Mouse (Mus musculus) forebrain, postnatal 0 days (tissue): Measurements from ENCODE around the gene Prnp. TPM values are rescaled to one million over a fixed set of nuclear protein-coding genes. Genes with fewer than 3 reads are reported as not detected.

Experiments
- ATAC-seq: fragments of 200-750 bp; cut with Nextera tagmentation; 2 replicates; pipeline ENCODE4 v1.8.0; 2017; ENCODE audit warnings: mild to moderate bottlenecking, moderate library complexity
- DNase-seq: peaks from one replicate; pipeline ENCODE4 v3.0.0-alpha.2; 2015
- H3K27ac ChIP-seq: fragments of 300-500 bp; sonication (generic); 2 replicates; pipeline ENCODE4 v1.5.1; 2014; ENCODE audit warnings: low read depth, mild to moderate bottlenecking, antibody characterized with exemption, low read length, moderate library complexity, mixed read lengths
- H3K27me3 ChIP-seq: fragments of 300-500 bp; sonication (generic); 2 replicates; pipeline ENCODE4 v1.6.1; 2014; ENCODE audit warnings: mild to moderate bottlenecking, low read length, mixed read lengths; ENCODE audit not compliant: insufficient read depth
- H3K36me3 ChIP-seq: fragments of 300-500 bp; sonication (generic); 2 replicates; pipeline ENCODE4 v1.6.1; 2014; ENCODE audit warnings: mild to moderate bottlenecking, moderate library complexity; ENCODE audit not compliant: insufficient read depth
- H3K4me1 ChIP-seq: fragments of 300-500 bp; sonication (generic); 2 replicates; pipeline ENCODE4 v1.6.1; 2014; ENCODE audit warnings: antibody characterized with exemption; ENCODE audit not compliant: insufficient read depth
- H3K4me2 ChIP-seq: fragments of 300-500 bp; sonication (generic); 2 replicates; pipeline ENCODE4 v1.6.1; 2014; ENCODE audit warnings: low read depth, mild to moderate bottlenecking, moderate library complexity
- H3K4me3 ChIP-seq: fragments of 300-500 bp; sonication (generic); 2 replicates; pipeline ENCODE4 v1.5.1; 2014; ENCODE audit warnings: low read depth, low read length, mixed read lengths
- H3K9ac ChIP-seq: fragments of 300-500 bp; sonication (generic); 2 replicates; pipeline ENCODE4 v1.6.1; 2014; ENCODE audit warnings: mild to moderate bottlenecking
- H3K9me3 ChIP-seq: fragments of 300-500 bp; sonication (generic); 2 replicates; pipeline ENCODE4 v1.6.1; 2016; ENCODE audit warnings: low read length
- CTCF ChIP-seq: sonication (generic); IDR thresholded peaks from 2 replicates; pipeline ENCODE4 v1.5.1; 2016; ENCODE audit warnings: antibody characterized with exemption, control low read depth, low read depth
- WGBS: fragments of 180-500 bp; shearing (Covaris S2); extraction: QIAGEN DNeasy Blood & Tissue Kit; methylation state at CpG from one replicate; pipeline ENCODE4 v1.1.7; 2014; 5-methylcytosine and 5-hydroxymethylcytosine counted together
- polyA plus RNA-seq: library from polyadenylated mRNA; unstranded; fragments of >200 nt; fragmentation: Nextera tagmentation; extraction: Ambion mirVana; gene quantifications from 2 replicates; pipeline ENCODE4 v1.2.1, GENCODE M21; 2015
- total RNA-seq: library from RNA; depleted of rRNA; stranded (reverse); fragments of >200 nt; gene quantifications from 2 replicates; pipeline ENCODE4 v1.2.3, GENCODE M21; 2014

Prnp gene
- total and polyA plus RNA-seq, 2 experiments from 2014 or later = 356 to 423 TPM

- TF ChIP-seq CTCF = no peak
- Histone ChIP-seq H3K4me1 (0 out of 2 replicates have a peak, but pooled peaks cover 4% of the 10 kb centered on the region), H3K9me3 (no peaks in the 10 kb centered on the region), H3K27ac (no peak overlapping the region), H3K4me3 (no peak overlapping the region), H3K27me3 (no peaks in the 10 kb centered on the region), H3K36me3 (peaks cover 23% of the 10 kb centered on the region), H3K4me2 (no peak overlapping the region), H3K9ac (no peak overlapping the region)
- WGBS = 96% methylated on average over 10 of the region's 10 CpGs
- no peak for ATAC-seq
- no peak for DNase-seq
These were observed 26.7 kb downstream of the Prnp start for GRCm38 (mm10) chr2:131936410-131936809.

GRCm38 (mm10) chr2:131939404-131940111, 29.8 kb downstream of the Prnp start:
- no peak overlapping the region for H3K27ac ChIP-seq
- peaks cover 23% of the 10 kb centered on the region for H3K36me3 ChIP-seq
- H3K27me3 ChIP-seq = no peaks in the 10 kb centered on the region
- ATAC-seq (peak; percentile 78), DNase-seq (peak; percentile 81)
- no peak overlapping the region for H3K4me2 ChIP-seq
- TF ChIP-seq CTCF = peak; percentile 83
- H3K9ac ChIP-seq = no peak overlapping the region
- no peaks in the 10 kb centered on the region for H3K4me1 ChIP-seq
- 45% methylated on average over 8 of the region's 8 CpGs for WGBS
- no peaks in the 10 kb centered on the region for H3K9me3 ChIP-seq
- no peak overlapping the region for H3K4me3 ChIP-seq

GRCm38 (mm10) chr2:131940506-131940905, 30.8 kb downstream of the Prnp start:
- DNase-seq (no peak), ATAC-seq (no peak)
- Histone ChIP-seq H3K4me1 (no peaks in the 10 kb centered on the region), H3K9ac (no peak overlapping the region), H3K4me2 (no peak overlapping the region), H3K36me3 (peaks cover 23% of the 10 kb centered on the region), H3K27ac (no peak overlapping the region), H3K9me3 (no peaks in the 10 kb centered on the region), H3K27me3 (no peaks in the 10 kb centered on the region), H3K4me3 (no peak overlapping the region)
- TF ChIP-seq CTCF = no peak
- WGBS = 89% methylated on average over 3 of the region's 3 CpGs

GRCm38 (mm10) chr2:131941501-131941900, 31.8 kb downstream of the Prnp start:
- Histone ChIP-seq H3K36me3 (peaks cover 20% of the 10 kb centered on the region), H3K4me1 (no peaks in the 10 kb centered on the region), H3K27ac (no peak overlapping the region), H3K9ac (no peak overlapping the region), H3K4me3 (no peak overlapping the region), H3K27me3 (no peaks in the 10 kb centered on the region), H3K4me2 (no peak overlapping the region), H3K9me3 (no peaks in the 10 kb centered on the region)
- ATAC-seq (no peak), DNase-seq (no peak)
- no peak for TF ChIP-seq CTCF
- 78% methylated on average over 6 of the region's 6 CpGs for WGBS

- WGBS = 4% methylated on average over 1 of the region's 1 CpGs
- no peak for TF ChIP-seq CTCF
- no peaks in the 10 kb centered on the region for H3K9me3 ChIP-seq
- no peaks in the 10 kb centered on the region for H3K4me1 ChIP-seq
- no peak overlapping the region for H3K9ac ChIP-seq
- no peaks in the 10 kb centered on the region for H3K36me3 ChIP-seq
- no peak overlapping the region for H3K27ac ChIP-seq
- H3K4me3 ChIP-seq = no peak overlapping the region
- no peaks in the 10 kb centered on the region for H3K27me3 ChIP-seq
- no peak for ATAC-seq
- no peak overlapping the region for H3K4me2 ChIP-seq
- no peak for DNase-seq
These were observed 34.6 kb downstream of the Prnp start for GRCm38 (mm10) chr2:131944370-131944769.

GRCm38 (mm10) chr2:131945225-131945624, 35.5 kb downstream of the Prnp start:
- Histone ChIP-seq H3K9me3 (no peaks in the 10 kb centered on the region), H3K9ac (no peak overlapping the region), H3K4me2 (no peak overlapping the region), H3K27me3 (no peaks in the 10 kb centered on the region), H3K36me3 (no peaks in the 10 kb centered on the region), H3K27ac (no peak overlapping the region), H3K4me3 (no peak overlapping the region), H3K4me1 (no peaks in the 10 kb centered on the region)
- DNase-seq = no peak
- no peak for ATAC-seq
- 82% methylated on average over 8 of the region's 8 CpGs for WGBS
- TF ChIP-seq CTCF = no peak

GRCm38 (mm10) chr2:131945765-131946164, 36.0 kb downstream of the Prnp start:
- no peaks in the 10 kb centered on the region for H3K4me1 ChIP-seq
- H3K27ac ChIP-seq = no peak overlapping the region
- H3K36me3 ChIP-seq = no peaks in the 10 kb centered on the region
- H3K4me2 ChIP-seq = no peak overlapping the region
- 73% methylated on average over 6 of the region's 6 CpGs for WGBS
- H3K9me3 ChIP-seq = no peaks in the 10 kb centered on the region
- H3K4me3 ChIP-seq = no peak overlapping the region
- peak; percentile 19; the same call in 1 of the 2 replicates for ATAC-seq
- H3K9ac ChIP-seq = no peak overlapping the region
- TF ChIP-seq CTCF = no peak
- no peak for DNase-seq
- H3K27me3 ChIP-seq = no peaks in the 10 kb centered on the region
